Mouse (Mus musculus) myocyte (in vitro differentiated cells): ENCODE data around the gene Aanat. TPM values are rescaled to one million over a fixed set of nuclear protein-coding genes. Genes with fewer than 3 reads are reported as not detected.
A peak's percentile ranks its signal among the peaks of the same experiment; 100 is the strongest.

Source experiments
- H3K27me3 ChIP-seq: one replicate; pipeline ENCODE4 v1.6.1; 2011; ENCODE audit not compliant: control insufficient read depth, insufficient read depth, insufficient read length
- H3K36me3 ChIP-seq: one replicate; pipeline ENCODE4 v1.6.1; 2011; ENCODE audit not compliant: control insufficient read depth, insufficient read depth
- H3K4me2 ChIP-seq: one replicate; pipeline ENCODE4 v1.6.1; 2011; ENCODE audit warnings: low read depth, control low read depth
- H3K4me3 ChIP-seq: one replicate; pipeline ENCODE4 v1.5.1; 2011; ENCODE audit warnings: mild to moderate bottlenecking, control low read depth, moderate library complexity
- H3K79me2 ChIP-seq: one replicate; pipeline ENCODE4 v1.6.1; 2011; ENCODE audit not compliant: control insufficient read depth, insufficient read depth
- H3ac ChIP-seq: one replicate; pipeline ENCODE4 v1.6.1; 2011; ENCODE audit not compliant: control insufficient read depth, insufficient read length
- CEBPB ChIP-seq: IDR thresholded peaks from 2 replicates; pipeline ENCODE4 v1.6.1; 2011; ENCODE audit warnings: mild to moderate bottlenecking, moderate library complexity; ENCODE audit not compliant: poor library complexity, insufficient read depth, severe bottlenecking
- E2F4 ChIP-seq: IDR thresholded peaks from one replicate; pipeline ENCODE4 v1.6.1; 2011; ENCODE audit warnings: mild to moderate bottlenecking, control low read depth, moderate library complexity; ENCODE audit not compliant: insufficient read depth
- MAX ChIP-seq: IDR thresholded peaks from one replicate; pipeline ENCODE4 v1.6.1; 2011; ENCODE audit warnings: low read depth, mild to moderate bottlenecking, control low read depth
- MYOD1 ChIP-seq, 3 experiments: IDR thresholded peaks; one replicate each; pipeline ENCODE4 v1.6.1; 2011; ENCODE audit warnings: control low read depth in 2 of 3, low read depth in 2 of 3, mild to moderate bottlenecking in 2 of 3, moderate library complexity in 1 of 3; ENCODE audit not compliant: insufficient read length in 2 of 3, control insufficient read depth in 1 of 3
- MYOG ChIP-seq, 3 experiments: IDR thresholded peaks; one replicate each; pipeline ENCODE4 v1.6.1; 2011; ENCODE audit warnings: control low read depth in 2 of 3, low read depth in 2 of 3, mild to moderate bottlenecking in 2 of 3; ENCODE audit not compliant: insufficient read length in 2 of 3, control insufficient read depth in 1 of 3, insufficient read depth in 1 of 3
- POLR2A ChIP-seq: IDR thresholded peaks from one replicate; pipeline ENCODE4 v1.6.1; 2011; ENCODE audit warnings: low read depth, mild to moderate bottlenecking, control low read depth, moderate library complexity; ENCODE audit not compliant: insufficient read length
- POLR2AphosphoS2 ChIP-seq: IDR thresholded peaks from one replicate; pipeline ENCODE4 v1.6.1; 2011; ENCODE audit warnings: low read depth, control low read depth; ENCODE audit not compliant: insufficient read length
- REST ChIP-seq: IDR thresholded peaks from one replicate; pipeline ENCODE4 v1.6.1; 2011; ENCODE audit warnings: mild to moderate bottlenecking, control low read depth, moderate library complexity; ENCODE audit not compliant: insufficient read depth, insufficient read length
- SRF ChIP-seq: IDR thresholded peaks from one replicate; pipeline ENCODE4 v1.6.1; 2011; ENCODE audit warnings: low read depth; ENCODE audit not compliant: control insufficient read depth, insufficient read length
- TCF12 ChIP-seq: IDR thresholded peaks from one replicate; pipeline ENCODE4 v1.6.1; 2011; ENCODE audit warnings: mild to moderate bottlenecking, control low read depth; ENCODE audit not compliant: poor library complexity, insufficient read depth, severe bottlenecking
- TCF3 ChIP-seq: IDR thresholded peaks from one replicate; pipeline ENCODE4 v1.6.1; 2011; ENCODE audit warnings: low read depth, control low read depth; ENCODE audit not compliant: insufficient read length
- USF1 ChIP-seq: IDR thresholded peaks from one replicate; pipeline ENCODE4 v1.6.1; 2011; ENCODE audit warnings: low read depth, mild to moderate bottlenecking, control low read depth, moderate library complexity
- polyA plus RNA-seq: library from polyadenylated mRNA; unstranded; fragments of >200 nt; fragmentation: generic; extraction: Trizol; gene quantifications from one replicate; pipeline ENCODE4 v1.2.1, GENCODE M21; 2012; ENCODE audit warnings: missing spikeins

The Aanat gene
- polyA plus RNA-seq, 1 experiment: not detected

GRCm38 (mm10) chr11:116567531-116567930, 18.7 kb upstream of the Aanat start:
- Histone ChIP-seq H3K4me3 (no peak overlapping the region), H3K79me2 (peaks cover 86% of the 10 kb centered on the region), H3K27me3 (no peaks in the 10 kb centered on the region), H3ac (no peak overlapping the region), H3K36me3 (no peaks in the 10 kb centered on the region), H3K4me2 (no peak overlapping the region)
- TF ChIP-seq MAX: no peak
- TF ChIP-seq MYOG (IDR thresholded peaks at IDR 0.05; ENCODE audit: control insufficient read depth in 1 of 3, insufficient read depth in 1 of 3, insufficient read length in 2 of 3, low read depth in 2 of 3): no peak
- no peak for TF ChIP-seq USF1
- no peak for TF ChIP-seq TCF3
- no peak for TF ChIP-seq POLR2AphosphoS2
- TF ChIP-seq MYOD1 (IDR thresholded peaks at IDR 0.05; ENCODE audit: control insufficient read depth in 1 of 3, insufficient read length in 2 of 3, low read depth in 2 of 3): no peak
- TF ChIP-seq REST: no peak
- no peak for TF ChIP-seq CEBPB

GRCm38 (mm10) chr11:116570821-116571220, 15.4 kb upstream of the Aanat start:
- no peaks in the 10 kb centered on the region for H3K27me3 ChIP-seq
- no peak overlapping the region for H3K4me2 ChIP-seq
- no peak for TF ChIP-seq SRF
- no peak for TF ChIP-seq TCF12
- no peak for TF ChIP-seq POLR2A
- TF ChIP-seq POLR2AphosphoS2: no peak
- no peak for TF ChIP-seq USF1
- TF ChIP-seq E2F4: no peak
- TF ChIP-seq MYOG (IDR thresholded peaks at IDR 0.05; ENCODE audit: control insufficient read depth in 1 of 3, insufficient read depth in 1 of 3, insufficient read length in 2 of 3, low read depth in 2 of 3): no peak
- no peak for TF ChIP-seq MAX
- TF ChIP-seq CEBPB: no peak
- no peak for TF ChIP-seq MYOD1 (IDR thresholded peaks at IDR 0.05; ENCODE audit: control insufficient read depth in 1 of 3, insufficient read length in 2 of 3, low read depth in 2 of 3)
- TF ChIP-seq REST: no peak
- no peak for TF ChIP-seq TCF3
- H3ac ChIP-seq: no peak overlapping the region
- H3K36me3 ChIP-seq: no peaks in the 10 kb centered on the region
- peaks cover 85% of the 10 kb centered on the region for H3K79me2 ChIP-seq
- no peak overlapping the region for H3K4me3 ChIP-seq

- Histone ChIP-seq H3K4me2 (no peak overlapping the region), H3K4me3 (no peak overlapping the region), H3K79me2 (peaks cover 85% of the 10 kb centered on the region), H3K36me3 (no peaks in the 10 kb centered on the region), H3ac (no peak overlapping the region), H3K27me3 (no peaks in the 10 kb centered on the region)
- TF ChIP-seq POLR2A (no peak), TCF3 (no peak), REST (no peak), MYOG (IDR thresholded peaks at IDR 0.05; ENCODE audit: control insufficient read depth in 1 of 3, insufficient read depth in 1 of 3, insufficient read length in 2 of 3, low read depth in 2 of 3) (no peak), MAX (no peak), USF1 (no peak)
Observed at GRCm38 (mm10) chr11:116571767-116572679, 14.2 kb upstream of the Aanat start.

- Histone ChIP-seq H3K4me3 (no peak overlapping the region), H3K27me3 (no peaks in the 10 kb centered on the region), H3K36me3 (no peaks in the 10 kb centered on the region), H3K4me2 (peak overlapping the region; percentile 20), H3ac (no peak overlapping the region), H3K79me2 (peaks cover 84% of the 10 kb centered on the region)
- TF ChIP-seq SRF (no peak), MAX (no peak), POLR2AphosphoS2 (no peak), CEBPB (no peak), E2F4 (no peak), POLR2A (no peak), MYOG (IDR thresholded peaks at IDR 0.05; ENCODE audit: control insufficient read depth in 1 of 3, insufficient read depth in 1 of 3, insufficient read length in 2 of 3, low read depth in 2 of 3) (no peak), REST (no peak), TCF3 (no peak), TCF12 (no peak), MYOD1 (IDR thresholded peaks at IDR 0.05; ENCODE audit: control insufficient read depth in 1 of 3, insufficient read length in 2 of 3, low read depth in 2 of 3) (no peak), USF1 (no peak)
Observed at GRCm38 (mm10) chr11:116572756-116573543, 13.3 kb upstream of the Aanat start.
